Mouse (Mus musculus): ENCODE results near the gene Il17a.

The Il17a gene

GRCm38 (mm10) chr1:20730903-20731302 is at the start of gene Il17a:
Gene Il17a (plus strand): TSS chr1:20730905.
- DNase-seq (ENCODE audit: low read depth, low spot score) = no peak

GRCm38 (mm10) chr1:20682849-20683248 is 47.9 kb upstream of the Il17a start:
- DNase-seq (ENCODE audit: low read depth, low spot score) = no peak

- DNase-seq (ENCODE audit: low read depth, low spot score) = no peak
Observed at GRCm38 (mm10) chr1:20683386-20683785, 47.3 kb upstream of the Il17a start.

GRCm38 (mm10) chr1:20683853-20684252 is 46.9 kb upstream of the Il17a start:
- no peak for DNase-seq (ENCODE audit: low read depth, low spot score)

GRCm38 (mm10) chr1:20684403-20684802 is 46.3 kb upstream of the Il17a start:
- no peak for DNase-seq (ENCODE audit: low read depth, low spot score)

GRCm38 (mm10) chr1:20685393-20685792 is 45.3 kb upstream of the Il17a start:
- DNase-seq (ENCODE audit: low read depth, low spot score) = no peak

GRCm38 (mm10) chr1:20685907-20686306 is 44.8 kb upstream of the Il17a start:
- DNase-seq (ENCODE audit: low read depth, low spot score) = no peak

- no peak for DNase-seq (ENCODE audit: low read depth, low spot score)
Observed at GRCm38 (mm10) chr1:20691336-20691735, 39.4 kb upstream of the Il17a start.

- no peak for DNase-seq (ENCODE audit: low read depth, low spot score)
Observed at GRCm38 (mm10) chr1:20693634-20694313, 36.9 kb upstream of the Il17a start.

GRCm38 (mm10) chr1:20700011-20700410 is 30.7 kb upstream of the Il17a start:
- DNase-seq (ENCODE audit: low read depth, low spot score) = peak; percentile 26

- DNase-seq (ENCODE audit: low read depth, low spot score) = no peak
Observed at GRCm38 (mm10) chr1:20736572-20736971, 5.9 kb downstream of the Il17a start.

- peak; percentile 15 for DNase-seq (ENCODE audit: low read depth, low spot score)
Observed at GRCm38 (mm10) chr1:20738483-20738882, 7.8 kb downstream of the Il17a start.

- DNase-seq (ENCODE audit: low read depth, low spot score) = no peak
Observed at GRCm38 (mm10) chr1:20740496-20740998, 9.8 kb downstream of the Il17a start.

GRCm38 (mm10) chr1:20754439-20754838 is 23.7 kb downstream of the Il17a start:
- no peak for DNase-seq (ENCODE audit: low read depth, low spot score)

- no peak for DNase-seq (ENCODE audit: low read depth, low spot score)
Observed at GRCm38 (mm10) chr1:20757586-20757985, 26.9 kb downstream of the Il17a start.

- peak; percentile 25 for DNase-seq (ENCODE audit: low read depth, low spot score)
Observed at GRCm38 (mm10) chr1:20759799-20760198, 29.1 kb downstream of the Il17a start.

GRCm38 (mm10) chr1:20760331-20760730 is 29.6 kb downstream of the Il17a start:
- DNase-seq (ENCODE audit: low read depth, low spot score) = peak; percentile 92

GRCm38 (mm10) chr1:20761411-20761810 is 30.7 kb downstream of the Il17a start:
- DNase-seq (ENCODE audit: low read depth, low spot score) = peak; percentile 78

- no peak for DNase-seq (ENCODE audit: low read depth, low spot score)
Observed at GRCm38 (mm10) chr1:20766526-20766925, 35.8 kb downstream of the Il17a start.

GRCm38 (mm10) chr1:20774026-20774730 is 43.5 kb downstream of the Il17a start:
- peak; percentile 90 for DNase-seq (ENCODE audit: low read depth, low spot score)

GRCm38 (mm10) chr1:20778366-20778765 is 47.7 kb downstream of the Il17a start:
- DNase-seq (ENCODE audit: low read depth, low spot score) = no peak
